Mouse (Mus musculus): ENCODE results near the gene Rapgef5. TPM values are rescaled to one million over a fixed set of nuclear protein-coding genes. Genes with fewer than 3 reads are reported as not detected.
A peak's percentile ranks its signal among the peaks of the same experiment; 100 is the strongest.

Rapgef5 gene
- polyA plus RNA-seq, 1 experiment from 2014 or later, result 52.1 TPM

DNA sequence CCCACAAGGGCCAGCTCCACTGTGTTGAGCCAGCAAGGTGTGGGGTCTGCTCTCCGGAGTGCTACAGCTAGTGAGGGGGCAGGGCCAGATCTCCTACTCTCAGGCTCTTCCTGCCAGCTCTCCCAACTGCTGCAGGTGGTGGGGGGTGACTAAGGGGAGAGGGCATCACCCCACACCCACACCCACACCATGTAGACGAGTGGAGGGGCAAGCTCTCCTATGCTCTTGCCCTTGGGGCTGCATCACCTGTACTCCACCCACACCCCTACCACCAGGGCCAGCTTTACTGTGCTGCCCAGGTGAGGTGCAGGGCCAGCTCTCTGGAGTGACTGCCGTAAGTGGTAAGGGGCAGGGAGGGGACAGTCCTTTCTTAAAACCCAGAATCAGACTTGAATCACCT, 89.7 kb downstream of the Rapgef5 start:
- DNase-seq (ENCODE audit: low spot score) (no peak), ATAC-seq (no peak)
- H3K9me3 ChIP-seq (ENCODE audit: low read length), result no peaks in the 10 kb centered on the region
- no peaks in the 10 kb centered on the region for H3K4me1 ChIP-seq (ENCODE audit: insufficient read depth, low read depth, low read length)
- no peaks in the 10 kb centered on the region for H3K27me3 ChIP-seq (replicated peaks; ENCODE audit: insufficient read depth, low read length)
- H3K9ac ChIP-seq (replicated peaks; ENCODE audit: low read depth), result no peak overlapping the region
- no peak overlapping the region for H3K4me3 ChIP-seq (ENCODE audit: low read depth, low read length)
- 61% methylated on average over 3 of the region's 3 CpGs for WGBS
- H3K4me2 ChIP-seq (replicated peaks; ENCODE audit: low read depth, low read length), result no peak overlapping the region
- H3K36me3 ChIP-seq (ENCODE audit: insufficient read depth, low read length), result no peaks in the 10 kb centered on the region
- TF ChIP-seq EP300 (IDR thresholded peaks at IDR 0.05), result no peak
- no peak for TF ChIP-seq CTCF (IDR thresholded peaks at IDR 0.05)
- H3K27ac ChIP-seq (ENCODE audit: low read length), result no peak overlapping the region

DNA sequence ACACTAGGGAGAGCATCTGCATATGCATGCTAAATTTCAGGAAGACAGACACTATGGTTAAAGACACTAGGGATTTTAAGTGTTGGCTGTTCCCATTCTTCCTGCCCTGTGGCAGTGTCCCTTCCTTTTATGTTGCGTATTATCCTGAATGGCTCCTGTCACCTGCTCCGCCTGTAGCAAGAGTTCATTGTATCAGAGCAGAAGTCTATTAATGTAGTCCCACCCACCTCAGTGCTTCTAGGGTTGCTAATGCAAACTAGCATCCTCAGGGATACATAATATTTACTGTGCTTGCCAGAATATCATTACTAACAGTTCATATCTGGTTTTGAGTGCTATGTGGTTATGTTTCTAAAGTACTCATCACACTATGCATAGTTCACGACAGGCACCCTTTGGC, 96.4 kb downstream of the Rapgef5 start:
- H3K27ac ChIP-seq (ENCODE audit: low read length), result no peak overlapping the region
- 83% methylated on average over 3 of the region's 3 CpGs for WGBS
- H3K4me2 ChIP-seq (replicated peaks; ENCODE audit: low read depth, low read length), result no peak overlapping the region
- H3K27me3 ChIP-seq (replicated peaks; ENCODE audit: insufficient read depth, low read length), result no peaks in the 10 kb centered on the region
- H3K36me3 ChIP-seq (ENCODE audit: insufficient read depth, low read length), result no peaks in the 10 kb centered on the region
- no peak overlapping the region for H3K4me3 ChIP-seq (ENCODE audit: low read depth, low read length)
- no peaks in the 10 kb centered on the region for H3K9me3 ChIP-seq (ENCODE audit: low read length)
- no peak for DNase-seq (ENCODE audit: low spot score)
- no peak for TF ChIP-seq EP300 (IDR thresholded peaks at IDR 0.05)
- ATAC-seq, result no peak
- H3K4me1 ChIP-seq (ENCODE audit: insufficient read depth, low read depth, low read length), result no peaks in the 10 kb centered on the region; the same call in 1 of the 2 replicates
- H3K9ac ChIP-seq (replicated peaks; ENCODE audit: low read depth), result no peak overlapping the region

DNA sequence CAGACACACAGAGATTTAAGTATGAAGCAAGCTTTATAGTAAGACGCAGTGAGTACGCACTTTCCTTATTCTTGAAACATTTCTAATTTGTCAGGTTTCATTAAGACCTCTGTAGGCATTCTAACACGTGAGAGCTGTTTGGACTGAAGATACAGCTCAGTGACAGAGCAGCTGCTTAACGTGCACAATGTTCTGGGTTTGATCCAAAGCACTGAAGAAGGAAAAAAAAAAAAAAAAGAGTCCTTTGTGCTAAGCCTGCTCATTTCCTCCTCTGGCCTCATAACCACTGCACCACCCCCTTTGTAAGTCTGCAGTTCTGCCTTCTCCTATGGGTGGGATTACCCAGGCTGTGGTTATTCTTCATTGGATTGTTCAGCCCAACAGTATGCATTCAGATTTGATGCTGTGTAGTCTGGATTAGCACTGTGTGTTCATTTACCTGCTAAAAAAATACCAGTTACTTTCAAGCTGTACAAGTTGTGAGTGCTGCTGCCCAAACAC, 103.3 kb downstream of the Rapgef5 start:
- no peaks in the 10 kb centered on the region for H3K27me3 ChIP-seq (replicated peaks; ENCODE audit: insufficient read depth, low read length)
- 46% methylated on average over 4 of the region's 4 CpGs for WGBS
- no peak overlapping the region for H3K4me3 ChIP-seq (ENCODE audit: low read depth, low read length)
- H3K27ac ChIP-seq (ENCODE audit: low read length), result no peak overlapping the region
- H3K36me3 ChIP-seq (ENCODE audit: insufficient read depth, low read length), result no peaks in the 10 kb centered on the region
- H3K4me2 ChIP-seq (replicated peaks; ENCODE audit: low read depth, low read length), result no peak overlapping the region
- no peaks in the 10 kb centered on the region for H3K9me3 ChIP-seq (ENCODE audit: low read length)
- no peaks in the 10 kb centered on the region for H3K4me1 ChIP-seq (ENCODE audit: insufficient read depth, low read depth, low read length)
- ATAC-seq, result peak; percentile 19; the same call in 1 of the 2 replicates
- peak; percentile 45 for DNase-seq (ENCODE audit: low spot score)
- no peak overlapping the region for H3K9ac ChIP-seq (replicated peaks; ENCODE audit: low read depth)
- no peak for TF ChIP-seq CTCF (IDR thresholded peaks at IDR 0.05)
- no peak for TF ChIP-seq EP300 (IDR thresholded peaks at IDR 0.05)

DNA sequence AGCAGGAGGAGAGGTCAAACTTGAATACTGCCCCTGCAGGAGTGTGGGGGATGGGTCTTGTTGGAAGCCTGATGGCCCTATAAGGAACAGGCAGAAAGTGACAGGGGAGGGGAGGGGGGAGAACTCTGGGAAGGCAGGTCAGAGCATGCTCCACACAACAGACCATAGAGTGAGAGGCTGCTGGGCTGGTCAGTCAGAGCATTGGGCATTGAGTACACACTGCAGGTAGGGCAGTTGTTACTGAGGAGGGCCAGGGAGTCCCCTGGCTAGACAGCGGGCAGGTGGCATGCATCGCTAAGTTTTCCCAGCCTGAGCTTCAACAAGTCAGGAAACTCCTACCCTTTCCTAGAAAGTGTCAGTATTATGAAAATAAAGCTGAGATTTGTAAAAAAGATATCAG, 106.7 kb downstream of the Rapgef5 start:
- Histone ChIP-seq H3K4me2 (replicated peaks; ENCODE audit: low read depth, low read length) (no peak overlapping the region), H3K9me3 (ENCODE audit: low read length) (no peaks in the 10 kb centered on the region), H3K9ac (replicated peaks; ENCODE audit: low read depth) (no peak overlapping the region), H3K27ac (ENCODE audit: low read length) (no peak overlapping the region), H3K4me1 (ENCODE audit: insufficient read depth, low read depth, low read length) (no peaks in the 10 kb centered on the region), H3K27me3 (replicated peaks; ENCODE audit: insufficient read depth, low read length) (no peaks in the 10 kb centered on the region), H3K36me3 (ENCODE audit: insufficient read depth, low read length) (no peaks in the 10 kb centered on the region), H3K4me3 (ENCODE audit: low read depth, low read length) (no peak overlapping the region)
- no peak for DNase-seq (ENCODE audit: low spot score)
- no peak for ATAC-seq
- WGBS, result 86% methylated on average over 2 of the region's 2 CpGs
- TF ChIP-seq CTCF (IDR thresholded peaks at IDR 0.05) (no peak), EP300 (IDR thresholded peaks at IDR 0.05) (no peak)

DNA sequence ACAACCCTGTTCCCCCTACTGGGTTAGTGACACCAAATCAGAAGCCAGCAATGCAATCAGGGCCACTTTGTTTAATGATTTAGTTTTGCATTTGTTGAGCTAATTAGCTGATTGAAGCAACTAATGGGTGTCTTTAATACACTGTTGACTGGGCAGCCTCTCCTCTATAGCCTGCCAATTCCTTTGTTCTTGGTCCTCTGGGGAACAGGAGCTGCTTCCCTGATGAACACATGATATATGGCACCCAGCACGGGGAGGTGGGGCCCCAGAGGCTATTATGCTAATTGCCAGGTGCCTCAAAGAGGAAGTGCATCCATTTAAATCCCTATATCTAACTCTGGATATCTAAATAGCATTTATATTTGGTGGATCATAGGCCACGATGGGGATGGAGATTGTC, 111.0 kb downstream of the Rapgef5 start:
- Histone ChIP-seq H3K4me2 (replicated peaks; ENCODE audit: low read depth, low read length) (no peak overlapping the region), H3K4me1 (ENCODE audit: insufficient read depth, low read depth, low read length) (no peaks in the 10 kb centered on the region), H3K27ac (ENCODE audit: low read length) (no peak overlapping the region), H3K4me3 (ENCODE audit: low read depth, low read length) (no peak overlapping the region), H3K9ac (replicated peaks; ENCODE audit: low read depth) (no peak overlapping the region), H3K27me3 (replicated peaks; ENCODE audit: insufficient read depth, low read length) (no peaks in the 10 kb centered on the region), H3K36me3 (ENCODE audit: insufficient read depth, low read length) (no peaks in the 10 kb centered on the region), H3K9me3 (ENCODE audit: low read length) (no peaks in the 10 kb centered on the region)
- DNase-seq (ENCODE audit: low spot score) (no peak), ATAC-seq (no peak)
- 48% methylated on average over 2 of the region's 2 CpGs for WGBS
- no peak for TF ChIP-seq EP300 (IDR thresholded peaks at IDR 0.05)
- no peak for TF ChIP-seq CTCF (IDR thresholded peaks at IDR 0.05)

DNA sequence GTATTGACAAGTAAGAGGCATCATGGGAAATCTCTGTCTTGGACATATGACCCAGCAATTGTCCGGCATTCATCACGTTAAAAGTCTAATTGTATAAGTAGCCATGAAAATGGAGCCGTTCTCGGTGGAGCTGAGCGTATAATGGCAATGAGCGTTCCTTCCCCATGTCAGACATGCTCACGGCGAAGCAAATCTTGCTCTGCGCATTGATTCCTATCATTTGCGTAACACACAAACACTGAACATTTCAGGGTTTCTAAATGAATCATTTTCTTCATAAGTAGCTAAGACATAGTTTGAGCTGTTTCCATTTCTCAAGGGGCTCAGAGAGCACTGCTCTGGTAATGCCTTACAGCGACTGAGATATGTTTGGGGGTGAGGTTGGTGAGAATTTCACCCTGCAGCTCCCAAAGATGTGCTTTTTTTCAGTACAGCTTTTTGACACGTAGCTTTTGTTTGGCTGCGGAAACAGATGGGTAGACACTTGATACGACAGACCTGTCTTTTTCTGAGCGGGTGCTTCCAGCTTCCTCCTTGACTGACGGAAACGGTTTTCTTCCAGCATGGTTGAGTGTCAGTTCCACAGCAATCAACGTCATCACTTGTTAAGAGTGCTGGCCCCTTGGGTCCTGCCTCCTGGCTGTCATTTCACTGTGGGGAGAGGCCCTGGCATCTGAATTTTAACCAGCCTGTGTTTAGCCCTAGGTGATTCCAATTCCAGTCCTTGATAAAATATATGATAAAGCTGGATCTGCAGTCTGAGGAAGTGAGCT, 112.2 kb downstream of the Rapgef5 start:
- ATAC-seq (no peak), DNase-seq (ENCODE audit: low spot score) (no peak)
- H3K4me3 ChIP-seq (ENCODE audit: low read depth, low read length), result no peak overlapping the region
- no peaks in the 10 kb centered on the region for H3K9me3 ChIP-seq (ENCODE audit: low read length)
- no peaks in the 10 kb centered on the region for H3K27me3 ChIP-seq (replicated peaks; ENCODE audit: insufficient read depth, low read length)
- TF ChIP-seq EP300 (IDR thresholded peaks at IDR 0.05), result no peak
- no peaks in the 10 kb centered on the region for H3K36me3 ChIP-seq (ENCODE audit: insufficient read depth, low read length)
- H3K27ac ChIP-seq (ENCODE audit: low read length), result no peak overlapping the region
- H3K4me2 ChIP-seq (replicated peaks; ENCODE audit: low read depth, low read length), result no peak overlapping the region
- 83% methylated on average over 18 of the region's 18 CpGs for WGBS
- no peaks in the 10 kb centered on the region for H3K4me1 ChIP-seq (ENCODE audit: insufficient read depth, low read depth, low read length)
- no peak overlapping the region for H3K9ac ChIP-seq (replicated peaks; ENCODE audit: low read depth)

Measured in lung, postnatal 0 days (tissue).